Mouse (Mus musculus) megakaryocyte progenitor cell, adult 5-6 weeks (primary cell): ENCODE measurements around the gene Btla. TPM values are rescaled to one million over a fixed set of nuclear protein-coding genes. Genes with fewer than 3 reads are reported as not detected.

Source experiments
- ATAC-seq: replicated peaks from 2 replicates; pipeline ENCODE4 v1.8.0; 2016; ENCODE audit warnings: mild to moderate bottlenecking, moderate TSS enrichment, inconsistent platforms; ENCODE audit not compliant: poor library complexity
- total RNA-seq, 2 experiments: library from RNA; stranded (forward) in 1 of 2; stranded (reverse) in 1 of 2; fragments of 157-497, 149-512 nt in 1 of 2; fragments of 200-1000 nt in 1 of 2; gene quantifications; 2 replicates each; pipeline versions ENCODE4 v1.2.3 to v1.2.4; 2015 to 2017

The Btla gene
- total RNA-seq, 2 experiments from 2014 or later = 6.1 to 7.6 TPM

DNA sequence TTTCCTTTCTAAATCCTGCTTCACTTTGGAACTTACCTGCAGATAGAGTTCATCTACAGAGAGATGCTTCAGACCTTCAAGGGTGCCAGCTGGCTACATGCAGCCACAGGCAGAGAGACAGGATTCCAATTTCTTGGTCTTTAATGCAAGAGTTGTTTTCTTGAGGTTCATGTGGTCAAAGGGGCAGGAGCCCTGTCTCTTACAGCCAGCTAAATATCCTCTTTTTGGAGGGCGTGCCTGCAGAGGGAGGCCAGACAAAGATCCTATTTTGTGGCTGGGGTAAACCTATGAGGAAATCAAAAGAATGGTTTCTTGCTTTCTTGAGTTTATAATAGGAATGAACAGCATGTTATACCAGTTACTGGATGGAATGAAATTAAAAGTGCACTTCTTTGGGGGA, 33.5 kb downstream of the Btla start:
- peak; percentile 85 for ATAC-seq

DNA sequence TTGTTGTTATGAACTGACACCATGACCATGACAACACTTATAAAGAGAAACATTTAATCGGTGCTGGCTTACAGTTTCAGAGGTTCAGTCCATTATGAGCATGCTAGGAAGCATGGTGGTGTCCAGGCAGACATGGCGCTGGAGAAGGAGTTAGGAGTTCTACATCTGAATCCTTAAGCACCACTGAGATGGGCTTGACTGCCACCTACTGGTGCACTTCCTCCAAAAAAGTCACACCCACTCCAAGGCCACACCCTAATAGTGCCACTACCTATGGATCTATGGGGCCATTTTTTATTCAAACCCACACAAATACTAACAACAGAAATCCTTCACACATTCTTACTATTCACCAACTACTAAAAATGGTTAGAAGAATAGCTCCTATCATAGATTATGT, 35.5 kb downstream of the Btla start:
- ATAC-seq = peak; percentile 86

DNA sequence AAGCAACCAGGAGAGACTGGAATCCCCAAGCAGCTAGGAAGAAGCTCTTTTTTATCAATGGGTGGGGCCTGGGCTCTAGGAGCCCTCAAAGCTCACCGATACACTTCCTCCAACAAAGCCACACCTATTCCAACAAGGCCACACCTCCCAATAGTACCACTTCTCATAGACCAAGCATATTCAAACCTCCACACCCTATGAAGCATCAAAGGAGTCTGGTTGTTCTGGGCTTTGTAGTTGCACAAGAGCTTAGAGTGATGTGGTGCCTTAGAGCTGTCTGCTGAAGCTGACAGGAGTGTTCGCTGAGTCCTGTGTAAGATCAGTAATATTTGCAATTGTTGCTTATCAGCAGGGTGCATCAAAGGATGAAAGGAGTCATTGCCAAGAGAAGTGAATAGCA, 37.2 kb downstream of the Btla start:
- ATAC-seq = no peak

DNA sequence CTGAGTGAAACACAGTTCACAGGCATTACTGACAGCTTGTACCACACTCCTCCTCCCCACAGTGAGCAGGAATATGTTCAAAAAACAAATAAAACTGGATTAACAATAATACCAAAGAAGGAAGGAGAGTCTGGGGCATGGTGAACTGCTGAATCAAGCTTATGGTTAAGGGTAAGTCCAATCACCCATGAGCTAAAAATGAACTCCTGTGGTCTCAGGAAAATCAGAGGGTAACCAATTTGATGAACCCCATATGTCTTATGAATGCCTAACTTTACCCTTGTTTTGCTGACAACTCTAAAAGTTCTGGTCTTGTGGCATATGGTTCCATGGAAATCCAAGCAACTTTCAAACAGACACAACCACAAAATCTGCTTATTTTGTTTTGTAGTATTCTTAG, 37.9 kb downstream of the Btla start:
- no peak for ATAC-seq

DNA sequence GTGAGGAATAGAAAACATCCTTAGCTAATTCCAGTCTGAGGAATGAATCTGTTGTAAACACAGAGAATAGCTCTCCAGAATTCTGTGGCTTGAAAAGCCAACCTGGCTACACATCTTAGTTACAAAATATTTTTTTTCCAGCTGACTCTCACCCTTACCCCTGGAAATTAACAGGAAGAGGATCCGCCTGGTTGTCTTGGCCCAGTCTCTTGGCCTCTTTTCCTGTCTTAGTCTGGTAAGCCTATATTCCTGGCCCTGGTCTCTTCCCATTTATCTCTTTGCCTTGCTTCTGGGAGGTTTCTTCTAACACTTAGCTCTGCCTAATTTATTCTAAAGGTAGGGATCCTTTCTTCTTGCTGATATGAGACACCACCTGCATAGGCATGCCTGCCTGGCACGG, 45.8 kb downstream of the Btla start:
- no peak for ATAC-seq

DNA sequence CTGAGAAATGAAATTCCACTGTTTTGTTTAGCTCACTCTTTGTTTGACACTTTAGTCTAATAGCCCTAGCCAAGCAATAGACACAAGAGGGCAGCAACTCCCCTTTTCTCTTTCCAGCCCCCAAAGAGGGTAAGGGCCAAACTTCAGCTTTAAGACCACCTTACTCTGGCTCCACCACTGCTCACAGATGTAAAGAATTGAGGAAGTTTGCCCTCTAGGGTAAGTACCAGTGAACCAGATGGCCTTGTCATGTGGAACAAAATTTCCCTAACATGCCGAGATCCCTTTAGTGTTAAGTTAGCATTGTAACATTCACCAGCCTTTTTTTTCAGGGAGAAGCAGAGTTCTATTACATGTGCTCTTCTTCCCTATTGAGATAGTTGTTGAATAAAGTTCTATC, 59.0 kb downstream of the Btla start:
- 0 out of 2 replicates have a peak, but pooled peaks have one; percentile 39 for ATAC-seq

DNA sequence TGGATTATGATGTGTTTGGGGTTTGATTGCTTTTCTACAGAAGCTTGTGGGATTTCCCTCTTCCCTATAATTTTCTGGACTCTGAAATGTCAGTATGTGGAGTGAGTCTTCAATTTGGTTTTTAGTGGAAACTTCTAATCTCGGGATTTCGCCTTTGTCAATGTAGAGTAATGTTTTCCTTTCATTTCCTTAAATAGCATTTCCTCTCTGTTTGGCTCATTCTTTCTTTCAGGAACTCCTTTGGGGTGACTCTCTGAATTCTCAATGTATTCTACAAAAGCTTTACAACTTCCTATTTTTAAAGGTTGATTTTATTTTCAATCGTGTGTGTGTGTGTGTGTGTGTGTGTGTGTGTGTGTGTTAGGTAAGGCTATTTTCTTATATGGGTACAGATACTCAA, 73.7 kb downstream of the Btla start:
- no peak for ATAC-seq

Other genes starting within 250 kb of the Btla start
- gene Ccdc80, start 130.9 kb upstream of the Btla start, total RNA-seq (2015) = 0.12 and 0.32 TPM in 2 replicates
- 0.71 and 3.1 TPM in 2 replicates for gene Ccdc80, start 130.9 kb upstream of the Btla start, total RNA-seq (2017)
- 11.2 and 14.7 TPM in 2 replicates for gene Slc35a5, start 65.6 kb upstream of the Btla start, total RNA-seq (2015)
- 6.3 and 6.7 TPM in 2 replicates for gene Slc35a5, start 65.6 kb upstream of the Btla start, total RNA-seq (2017)
- gene Atg3, start 65.5 kb upstream of the Btla start, total RNA-seq (2015) = 69.3 and 79.4 TPM in 2 replicates
- gene Atg3, start 65.5 kb upstream of the Btla start, total RNA-seq (2017) = 50.9 and 62.9 TPM in 2 replicates
- gene Cd200, start 184.7 kb downstream of the Btla start, total RNA-seq (2015) = not detected in 2 replicates
- 1.3 TPM in 1 of 2 replicates, not detected in the other for gene Cd200, start 184.7 kb downstream of the Btla start, total RNA-seq (2017)